Mouse (Mus musculus) B cell, adult 62 days (primary cell): ENCODE data around the gene Evl. TPM values are rescaled to one million over a fixed set of nuclear protein-coding genes. Genes with fewer than 3 reads are reported as not detected.

ENCODE experiments used
- total RNA-seq: library from RNA; stranded (reverse); gene quantifications from 4 replicates; pipeline ENCODE4 v1.2.4, GENCODE M21; 2023

Evl gene
- 444 to 502 TPM (median 471 TPM) in 4 replicates for total RNA-seq

GRCm38 (mm10) chr12:108554120-108554841 is at the start of gene Evl:
TSS of gene Evl (plus strand) at chr12:108554720.

DNA sequence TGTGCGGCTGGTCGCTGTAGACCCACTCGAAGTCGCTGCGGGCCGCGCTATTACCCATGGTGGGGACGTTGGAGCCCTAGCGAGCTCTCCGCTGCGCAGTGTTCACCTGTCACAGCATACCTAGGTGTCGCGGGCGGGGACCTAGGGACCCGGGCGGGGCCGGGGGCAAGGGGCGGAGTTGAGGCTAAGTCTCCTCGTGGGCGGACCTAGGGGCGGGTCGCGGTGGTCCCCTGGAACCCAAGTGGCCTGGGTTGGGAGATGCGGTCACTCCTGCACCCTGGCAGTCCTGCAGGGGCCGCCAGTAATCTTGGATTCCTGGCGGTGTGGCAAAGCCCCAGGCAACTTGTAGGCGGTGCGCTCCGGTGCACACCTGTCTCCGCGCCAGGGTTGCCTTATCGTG is 147.7 kb downstream of the Evl start, which contains the start of gene Degs2:
Gene Degs2 (minus strand): TSS at position 131 of the 400 bp plus-strand sequence.

Other genes with a start within 250 kb of the Evl start
- gene Hhipl1, start 248.4 kb upstream of the Evl start, total RNA-seq, result not detected in 4 replicates
- gene Cyp46a1, start 220.3 kb upstream of the Evl start, total RNA-seq, result 0.25 TPM in 1 of 4 replicates, not detected in the others
- gene Eml1, start 183.8 kb upstream of the Evl start, total RNA-seq, result not detected in 4 replicates
- gene Degs2, start 147.6 kb downstream of the Evl start, total RNA-seq, result not detected in 4 replicates
- 74.5 to 86.5 TPM (median 80.1 TPM) in 4 replicates for gene Yy1, start 238.3 kb downstream of the Evl start, total RNA-seq